Mouse (Mus musculus) cortical plate, adult 2 months (tissue): Measurements from ENCODE around the gene Hsd17b13.

Experiments
- CTCF ChIP-seq: fragments of 200-500 bp; IDR thresholded peaks from 2 replicates; pipeline ENCODE4 v1.5.1; 2011; ENCODE audit warnings: mild to moderate bottlenecking, control low read depth, low read length; ENCODE audit not compliant: insufficient read depth; ENCODE audit errors: extremely low read depth
- POLR2A ChIP-seq: fragments of 200-500 bp; IDR thresholded peaks from 2 replicates; pipeline ENCODE4 v1.6.1; 2011; ENCODE audit warnings: mild to moderate bottlenecking, low read length, control low read depth; ENCODE audit not compliant: insufficient read depth; ENCODE audit errors: extremely low read depth

GRCm38 (mm10) chr5:103962935-103963429, 14.2 kb downstream of the Hsd17b13 start:
- TF ChIP-seq CTCF (no peak), POLR2A (no peak)
